Mouse (Mus musculus) forebrain, embryonic 14.5 days (tissue): ENCODE results near the gene Rp9. TPM values are rescaled to one million over a fixed set of nuclear protein-coding genes. Genes with fewer than 3 reads are reported as not detected.

Experiments used
- ATAC-seq: fragments of 200-750 bp; cut with Nextera tagmentation; 2 replicates; pipeline ENCODE4 v1.8.0; 2017; ENCODE audit warnings: mild to moderate bottlenecking, moderate library complexity
- DNase-seq: peaks from one replicate; pipeline ENCODE4 v3.0.0-alpha.2; 2015; ENCODE audit warnings: low spot score
- H3K27ac ChIP-seq: fragments of 300-500 bp; sonication (generic); 2 replicates; pipeline ENCODE4 v1.5.1; 2014; ENCODE audit warnings: low read depth, mild to moderate bottlenecking, control low read depth, low read length, moderate library complexity
- H3K27me3 ChIP-seq: fragments of 300-500 bp; sonication (generic); replicated peaks from 2 replicates; pipeline ENCODE4 v1.6.1; 2014; ENCODE audit warnings: low read length, control low read depth, mixed read lengths; ENCODE audit not compliant: control insufficient read depth, insufficient read depth
- H3K36me3 ChIP-seq: fragments of 300-500 bp; sonication (generic); 2 replicates; pipeline ENCODE4 v1.6.1; 2014; ENCODE audit warnings: low read length, control low read depth; ENCODE audit not compliant: control insufficient read depth, insufficient read depth
- H3K4me1 ChIP-seq: fragments of 300-500 bp; sonication (generic); 2 replicates; pipeline ENCODE4 v1.6.1; 2014; ENCODE audit warnings: antibody characterized with exemption, low read length, control low read depth; ENCODE audit not compliant: control insufficient read depth, insufficient read depth
- H3K4me2 ChIP-seq: fragments of 300-500 bp; sonication (generic); 2 replicates; pipeline ENCODE4 v1.6.1; 2014; ENCODE audit warnings: mild to moderate bottlenecking, control low read depth, low read length
- H3K4me3 ChIP-seq: fragments of 300-500 bp; sonication (generic); 2 replicates; pipeline ENCODE4 v1.5.1; 2014; ENCODE audit warnings: low read depth, low read length, control low read depth
- H3K9ac ChIP-seq: fragments of 300-500 bp; sonication (generic); 2 replicates; pipeline ENCODE4 v1.6.1; 2014; ENCODE audit warnings: mild to moderate bottlenecking, low read length, control low read depth, moderate library complexity
- H3K9me3 ChIP-seq: fragments of 300-500 bp; sonication (generic); replicated peaks from 2 replicates; pipeline ENCODE4 v1.6.1; 2016; ENCODE audit warnings: low read length, control low read depth, mixed read lengths; ENCODE audit not compliant: control insufficient read depth
- WGBS: fragments of 180-500 bp; shearing (Covaris S2); extraction: QIAGEN DNeasy Blood & Tissue Kit; methylation state at CpG from one replicate; pipeline ENCODE4 v1.1.7; 2014; 5-methylcytosine and 5-hydroxymethylcytosine counted together
- polyA plus RNA-seq: library from polyadenylated mRNA; unstranded; fragments of >200 nt; fragmentation: Nextera tagmentation; extraction: Ambion mirVana; gene quantifications from 2 replicates; pipeline ENCODE4 v1.2.1, GENCODE M21; 2014

Gene Rp9
- polyA plus RNA-seq, 1 experiment from 2014 or later: 60.8 TPM

DNA sequence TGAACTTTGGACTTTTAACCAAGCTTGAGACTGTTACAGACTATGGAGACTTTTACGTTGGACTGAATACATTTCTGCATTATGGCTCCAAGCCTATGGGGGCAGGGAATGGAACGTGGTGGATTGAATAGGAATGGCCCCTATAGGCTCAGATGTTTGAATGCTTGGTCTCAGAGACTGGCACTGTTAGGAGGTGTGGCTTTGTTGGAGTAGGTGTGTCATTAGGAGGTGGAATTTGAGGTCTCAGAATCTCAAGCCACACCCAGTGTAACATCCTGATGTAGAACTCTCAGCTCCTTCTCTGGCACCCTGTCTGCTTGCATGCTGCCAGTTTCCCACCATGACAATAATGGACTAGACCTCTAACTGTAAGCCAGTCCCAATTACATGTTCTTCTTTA lies 36.3 kb downstream of the Rp9 start:
- WGBS: 76% methylated on average over 2 of the region's 2 CpGs
- no peaks in the 10 kb centered on the region for H3K9me3 ChIP-seq
- ATAC-seq (no peak), DNase-seq (no peak)
- H3K27ac ChIP-seq: no peak overlapping the region
- H3K4me1 ChIP-seq: no peaks in the 10 kb centered on the region; the same call in 1 of the 2 replicates
- H3K9ac ChIP-seq: no peak overlapping the region
- H3K36me3 ChIP-seq: no peaks in the 10 kb centered on the region
- no peak overlapping the region for H3K4me2 ChIP-seq
- H3K27me3 ChIP-seq: no peaks in the 10 kb centered on the region
- no peak overlapping the region for H3K4me3 ChIP-seq

DNA sequence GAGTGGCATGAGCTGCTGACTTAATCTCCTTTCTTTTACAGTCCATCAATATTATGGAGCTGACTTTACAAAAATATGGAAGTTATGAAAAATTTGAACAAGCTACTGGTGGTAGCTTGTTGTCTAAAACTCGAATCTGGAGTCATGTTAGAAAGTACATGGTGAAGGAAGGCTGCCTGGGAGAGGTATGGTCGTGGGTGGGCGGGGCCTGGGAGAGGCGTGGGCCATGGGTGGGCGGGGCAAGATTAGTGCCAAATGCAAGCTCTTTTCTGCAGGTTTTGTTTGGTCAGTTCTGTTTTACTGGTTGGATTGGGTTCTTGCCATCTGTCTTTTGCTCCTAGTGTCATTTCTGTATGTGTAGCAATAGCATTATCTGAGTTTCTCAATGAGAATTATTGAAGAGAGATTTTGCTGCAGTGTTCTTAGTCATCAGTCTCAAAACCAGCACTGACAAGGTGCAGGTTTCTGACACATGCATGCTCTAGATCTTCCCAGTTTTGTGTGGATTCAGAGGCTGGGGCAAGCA lies 39.2 kb downstream of the Rp9 start:
- 20% methylated on average over 5 of the region's 5 CpGs for WGBS
- Histone ChIP-seq H3K9ac (no peak overlapping the region), H3K9me3 (no peaks in the 10 kb centered on the region)

DNA sequence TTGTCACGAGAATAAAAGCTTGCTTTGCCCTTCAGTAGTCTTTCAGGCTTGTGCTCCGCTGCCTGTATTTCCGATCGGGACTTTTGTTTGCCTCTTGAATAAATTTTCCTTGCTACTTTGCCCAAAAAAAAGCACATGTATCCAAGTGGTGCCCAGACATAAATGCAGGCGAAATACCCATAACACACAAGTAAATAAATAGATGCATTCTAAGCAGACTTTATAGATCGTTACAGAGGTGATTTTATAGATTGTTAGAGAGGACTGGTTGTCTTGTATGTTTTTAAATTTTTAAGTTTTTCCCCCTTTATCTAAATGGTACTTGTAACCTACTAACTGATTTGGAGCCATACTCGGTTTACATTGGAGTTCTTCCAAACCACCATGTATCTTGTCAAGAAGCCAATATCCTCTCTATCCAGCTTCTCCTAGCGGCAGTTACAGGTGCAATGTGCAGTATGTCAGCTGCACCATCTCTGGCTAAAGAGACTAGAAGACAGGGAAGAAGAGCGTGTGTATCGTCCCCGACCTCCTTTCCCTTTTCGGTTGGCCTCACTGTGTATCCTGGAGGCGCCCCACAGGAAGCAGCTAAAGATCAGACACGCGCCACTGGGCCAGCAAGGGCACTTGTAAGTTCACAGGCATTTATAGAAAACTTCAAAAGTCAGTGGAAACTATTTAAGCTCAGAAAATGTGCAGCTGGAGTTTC lies 39.9 kb downstream of the Rp9 start:
- DNase-seq (peak; percentile 54), ATAC-seq (no peak)
- WGBS: 27% methylated on average over 15 of the region's 15 CpGs

More for the DNA sequence above, 39.2 kb downstream of the Rp9 start:
- DNase-seq (no peak), ATAC-seq (no peak)
- no peaks in the 10 kb centered on the region; the same call in 1 of the 2 replicates for H3K4me1 ChIP-seq
- H3K4me2 ChIP-seq: no peak overlapping the region
- no peaks in the 10 kb centered on the region for H3K36me3 ChIP-seq
- no peaks in the 10 kb centered on the region for H3K27me3 ChIP-seq
- no peak overlapping the region for H3K27ac ChIP-seq
- no peak overlapping the region for H3K4me3 ChIP-seq

DNA sequence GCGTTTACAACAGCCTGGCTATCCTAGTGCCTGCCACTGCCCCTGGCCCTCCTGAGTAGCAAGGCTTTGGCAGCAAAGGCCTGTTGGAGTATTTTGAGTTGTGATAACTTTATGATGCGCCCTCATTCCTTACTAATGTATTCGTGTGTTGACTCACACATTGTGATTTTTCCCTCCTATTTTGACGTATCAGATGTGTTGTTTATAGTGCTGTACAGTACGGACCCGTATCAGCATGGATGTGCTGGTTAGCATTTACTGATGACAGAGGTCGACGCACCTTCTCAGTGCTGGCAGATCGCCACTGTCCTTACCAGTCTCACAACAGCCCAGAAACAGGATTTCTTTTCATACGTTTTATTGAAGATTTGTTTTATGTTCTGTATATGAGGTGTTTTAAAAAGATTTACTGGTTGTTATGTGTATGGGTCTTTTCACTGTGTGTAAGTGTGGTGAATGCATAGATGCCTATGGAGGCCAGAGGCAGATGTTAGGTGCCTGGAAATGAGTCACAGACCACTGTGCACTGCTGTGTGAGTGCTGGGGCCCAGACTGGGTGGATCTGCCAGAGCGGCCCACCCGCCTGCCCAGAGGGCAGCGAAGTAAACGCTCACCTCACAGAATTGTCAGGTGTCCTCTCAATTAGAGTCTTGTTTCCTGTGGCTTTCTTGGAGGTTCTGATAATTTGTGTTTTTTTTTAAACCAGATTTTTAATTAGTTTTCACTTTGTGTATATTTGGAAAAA lies 40.7 kb downstream of the Rp9 start:
- Histone ChIP-seq H3K36me3 (no peaks in the 10 kb centered on the region), H3K4me1 (no peaks in the 10 kb centered on the region; the same call in 1 of the 2 replicates), H3K27me3 (no peaks in the 10 kb centered on the region), H3K4me2 (no peak overlapping the region), H3K9me3 (no peaks in the 10 kb centered on the region), H3K9ac (no peak overlapping the region), H3K4me3 (no peak overlapping the region), H3K27ac (no peak overlapping the region)
- WGBS: 78% methylated on average over 14 of the region's 14 CpGs
- DNase-seq (no peak), ATAC-seq (no peak)

More for the DNA sequence above, 39.9 kb downstream of the Rp9 start:
- H3K9me3 ChIP-seq: no peaks in the 10 kb centered on the region
- no peak overlapping the region for H3K9ac ChIP-seq
- H3K27me3 ChIP-seq: no peaks in the 10 kb centered on the region
- H3K4me3 ChIP-seq: no peak overlapping the region
- no peaks in the 10 kb centered on the region for H3K36me3 ChIP-seq
- H3K27ac ChIP-seq: no peak overlapping the region
- no peak overlapping the region for H3K4me2 ChIP-seq
- no peaks in the 10 kb centered on the region; the same call in 1 of the 2 replicates for H3K4me1 ChIP-seq

DNA sequence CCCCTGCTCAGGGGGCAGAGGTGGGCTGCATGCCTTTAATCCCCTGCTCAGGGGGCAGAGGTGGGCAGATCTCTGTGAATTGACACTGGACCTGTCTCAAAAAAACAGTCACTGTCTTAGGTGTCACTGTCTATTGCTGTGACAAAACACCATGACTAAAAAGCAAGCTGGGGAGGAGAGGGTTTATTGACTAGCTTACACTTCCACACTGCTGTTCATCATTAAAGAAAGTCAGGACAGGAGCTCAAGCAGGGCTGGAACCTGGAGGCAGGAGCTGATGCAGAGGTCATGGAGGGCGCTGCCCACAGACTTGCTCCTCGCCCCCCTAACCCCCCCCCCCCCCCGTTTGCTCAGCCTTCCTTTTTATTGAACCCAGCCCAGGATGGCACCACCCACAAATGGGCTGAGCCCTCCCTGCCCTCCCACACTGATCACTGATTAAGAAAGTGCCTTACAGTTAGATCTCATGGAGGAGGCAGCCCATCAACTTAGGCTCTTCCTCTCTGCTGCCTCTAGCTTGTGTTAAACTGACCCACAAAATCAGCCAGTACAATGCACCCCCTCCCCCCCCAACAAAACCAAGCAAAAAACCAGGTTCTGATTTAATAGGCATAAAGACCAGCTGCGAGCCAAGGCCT lies 41.4 kb downstream of the Rp9 start:
- H3K9me3 ChIP-seq: no peaks in the 10 kb centered on the region
- H3K4me1 ChIP-seq: no peaks in the 10 kb centered on the region; the same call in 1 of the 2 replicates
- H3K36me3 ChIP-seq: no peaks in the 10 kb centered on the region
- H3K4me3 ChIP-seq: no peak overlapping the region
- H3K9ac ChIP-seq: no peak overlapping the region
- 72% methylated on average over 1 of the region's 4 CpGs for WGBS
- H3K27ac ChIP-seq: no peak overlapping the region
- DNase-seq (no peak), ATAC-seq (no peak)
- H3K4me2 ChIP-seq: no peak overlapping the region
- no peaks in the 10 kb centered on the region for H3K27me3 ChIP-seq

DNA sequence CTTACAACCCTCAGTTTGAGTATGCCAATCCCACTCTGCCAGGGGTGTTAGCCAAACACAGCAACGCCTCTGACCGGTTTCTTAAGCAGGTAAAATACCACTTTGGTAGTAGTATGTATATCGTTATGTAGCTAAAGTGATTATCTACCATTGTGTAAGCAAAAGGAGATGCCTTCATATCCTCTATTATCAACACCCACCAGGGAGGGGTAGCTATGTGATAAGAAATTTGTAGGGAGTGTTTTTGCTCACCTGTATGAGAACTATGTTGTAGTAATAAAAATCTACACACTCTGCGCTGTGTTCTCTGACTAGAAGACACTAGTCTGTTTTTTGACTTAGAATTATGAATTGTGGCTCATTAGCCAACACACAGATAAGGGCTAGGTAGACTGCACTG lies 44.8 kb downstream of the Rp9 start:
- no peak for DNase-seq
- Histone ChIP-seq H3K4me1 (no peaks in the 10 kb centered on the region; the same call in 1 of the 2 replicates), H3K27me3 (no peaks in the 10 kb centered on the region), H3K36me3 (no peaks in the 10 kb centered on the region), H3K9me3 (no peaks in the 10 kb centered on the region), H3K9ac (no peak overlapping the region), H3K4me2 (no peak overlapping the region), H3K4me3 (no peak overlapping the region), H3K27ac (no peak overlapping the region)
- WGBS: 93% methylated on average over 4 of the region's 4 CpGs
- ATAC-seq: no peak

DNA sequence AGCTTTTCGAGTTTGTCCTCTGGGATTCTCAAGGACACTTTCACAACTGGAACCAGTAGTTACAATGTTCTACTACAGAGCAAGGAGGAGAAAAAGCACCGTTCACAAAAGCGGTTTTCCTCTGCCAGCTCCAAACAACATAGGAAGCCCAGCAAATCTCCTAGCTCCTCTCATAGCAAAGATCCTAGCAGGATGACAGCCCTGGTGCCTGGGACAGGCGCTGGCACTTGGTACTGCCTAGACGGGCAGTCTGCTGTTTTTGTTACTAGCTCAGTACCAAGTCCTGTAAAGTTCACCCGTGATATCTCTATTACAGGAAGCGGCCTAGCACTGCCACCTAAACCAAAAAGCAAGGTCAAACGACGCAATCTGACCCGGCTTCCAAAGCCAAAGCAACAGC lies 45.3 kb downstream of the Rp9 start:
- no peaks in the 10 kb centered on the region for H3K9me3 ChIP-seq
- H3K27ac ChIP-seq: no peak overlapping the region
- no peaks in the 10 kb centered on the region for H3K27me3 ChIP-seq
- ATAC-seq (no peak), DNase-seq (no peak)
- H3K9ac ChIP-seq: no peak overlapping the region
- 84% methylated on average over 10 of the region's 10 CpGs for WGBS
- H3K4me2 ChIP-seq: no peak overlapping the region
- H3K4me1 ChIP-seq: no peaks in the 10 kb centered on the region
- H3K36me3 ChIP-seq: no peaks in the 10 kb centered on the region
- no peak overlapping the region for H3K4me3 ChIP-seq

DNA sequence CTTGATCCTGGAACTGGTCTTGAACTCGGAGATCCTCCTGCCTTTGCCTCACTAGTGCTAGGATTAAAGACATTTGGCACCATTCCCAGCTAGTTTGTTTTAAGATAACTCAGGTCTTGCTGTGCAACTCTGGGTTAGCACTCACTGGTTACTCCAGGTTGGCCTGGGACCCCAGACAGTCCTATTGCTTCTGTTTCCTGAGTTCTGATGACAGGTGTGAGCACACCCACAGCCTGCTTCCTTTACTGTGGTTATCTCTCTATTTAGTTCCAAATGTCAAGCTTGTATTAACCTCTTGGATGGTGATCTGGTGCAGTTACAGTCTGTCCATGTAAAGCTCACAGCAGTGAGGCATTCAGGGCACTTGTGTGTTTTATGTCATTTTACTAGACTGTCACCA lies 46.0 kb downstream of the Rp9 start:
- H3K36me3 ChIP-seq: no peaks in the 10 kb centered on the region
- 73% methylated on average over 1 of the region's 1 CpGs for WGBS
- no peaks in the 10 kb centered on the region for H3K27me3 ChIP-seq
- no peak overlapping the region for H3K4me2 ChIP-seq
- no peak overlapping the region for H3K27ac ChIP-seq
- H3K9ac ChIP-seq: no peak overlapping the region
- no peak overlapping the region for H3K4me3 ChIP-seq
- H3K4me1 ChIP-seq: no peaks in the 10 kb centered on the region
- H3K9me3 ChIP-seq: no peaks in the 10 kb centered on the region
- DNase-seq: no peak
- no peak for ATAC-seq
